Mouse (Mus musculus) adrenal gland, postnatal 25 days (tissue): ENCODE measurements around the gene Id3. TPM values are rescaled to one million over a fixed set of nuclear protein-coding genes. Genes with fewer than 3 reads are reported as not detected.

Experiments used
- DNase-seq: peaks from one replicate; pipeline ENCODE4 v3.0.0; 2021; ENCODE audit warnings: mixed read lengths
- total RNA-seq: library from RNA; stranded (reverse); gene quantifications from 2 replicates; pipeline ENCODE4 v1.2.3, GENCODE M21; 2021

Id3 gene
- total RNA-seq, 1 experiment from 2014 or later: 78.0 TPM

DNA sequence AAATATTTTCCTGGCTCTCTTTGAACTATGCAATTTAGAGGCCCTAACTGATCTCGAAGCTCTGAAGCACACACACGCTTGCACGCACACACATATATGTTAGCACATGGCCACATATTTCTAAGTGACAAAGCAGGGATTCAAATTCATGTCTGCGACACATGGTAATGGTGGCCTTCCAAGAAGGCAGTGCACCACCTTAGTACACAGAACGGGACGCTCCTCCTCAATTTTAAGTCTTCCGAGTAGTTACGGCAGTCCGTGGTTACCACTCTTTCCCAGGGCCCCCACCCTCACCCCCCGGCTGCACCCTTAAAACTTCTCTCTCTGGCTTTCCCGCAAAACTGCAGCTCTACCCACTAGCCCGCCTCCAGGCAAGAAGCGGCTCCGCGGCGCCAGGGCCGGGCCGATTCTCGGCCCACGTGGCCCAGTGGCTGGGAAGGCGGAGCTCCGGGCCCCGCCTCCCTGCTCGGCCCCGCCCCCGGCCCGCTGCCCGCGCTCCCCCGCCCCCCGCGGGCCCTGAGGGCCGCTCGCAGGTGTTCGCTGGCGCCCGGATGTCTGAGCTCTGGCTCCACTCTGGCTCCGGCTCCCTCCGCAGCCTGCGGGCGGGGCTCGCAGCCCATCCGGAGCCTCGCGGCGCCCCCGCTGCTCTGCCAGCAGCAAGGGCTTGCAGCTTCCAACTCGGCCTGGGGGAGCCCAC is 4.3 kb downstream of the Id3 start:
- peak; percentile 88 for DNase-seq

DNA sequence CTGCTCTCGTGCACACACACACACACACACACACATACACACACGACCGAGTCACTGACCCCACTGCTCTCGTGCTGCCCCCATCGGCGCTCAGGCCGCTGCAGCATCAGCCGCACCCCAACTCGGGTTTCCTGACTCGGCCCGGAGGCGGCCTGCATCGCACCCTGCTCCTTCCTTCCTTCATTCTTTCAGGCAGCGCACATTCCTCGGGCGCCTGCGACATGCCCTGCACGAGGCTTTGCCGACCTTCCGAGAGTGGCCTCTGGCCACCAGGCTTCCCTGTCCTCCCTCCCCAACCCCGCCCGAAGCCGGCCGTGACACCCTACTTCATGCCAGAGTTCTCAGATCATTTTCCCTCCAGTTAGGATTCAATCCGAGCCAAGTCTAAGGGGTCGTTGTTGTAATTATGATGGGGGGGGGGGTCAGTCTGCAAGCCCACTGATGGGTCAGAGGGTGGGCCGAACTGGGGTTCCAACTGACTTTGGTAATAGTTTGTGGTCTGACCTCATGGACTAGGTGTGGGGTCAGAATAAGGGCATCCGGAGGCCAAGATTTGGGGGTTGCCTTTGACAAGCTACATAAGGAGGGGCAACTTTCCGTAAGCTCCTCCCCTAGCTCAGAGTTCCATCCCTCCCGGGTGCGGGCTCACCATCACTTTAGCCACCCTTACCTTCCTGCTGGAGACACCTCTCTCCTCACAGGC is 5.2 kb downstream of the Id3 start:
- peak; percentile 55 for DNase-seq

- DNase-seq: no peak
Observed at GRCm38 (mm10) chr4:136149045-136149379, 5.7 kb downstream of the Id3 start.

GRCm38 (mm10) chr4:136149734-136150133 is 6.4 kb downstream of the Id3 start:
- DNase-seq: peak; percentile 80

DNA sequence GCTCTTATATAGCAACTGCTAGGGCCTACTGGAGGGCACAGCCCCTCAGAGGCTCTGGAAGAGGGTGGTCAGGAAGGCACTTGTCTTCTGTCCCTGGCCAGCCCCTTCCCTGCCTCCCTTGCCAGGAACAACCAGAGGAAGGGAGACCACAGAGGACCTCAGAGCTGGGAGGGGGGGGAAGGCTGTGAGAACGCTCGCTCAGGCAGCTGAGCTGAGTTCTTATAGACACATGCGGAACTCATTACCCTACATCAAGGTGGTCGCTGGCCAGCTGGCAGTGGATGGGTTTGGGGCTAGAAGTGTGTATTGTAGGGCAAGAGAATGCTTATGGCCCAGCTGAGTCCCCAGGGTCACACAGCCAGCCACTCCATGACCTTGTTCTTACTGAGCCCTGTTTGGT is 7.3 kb downstream of the Id3 start:
- DNase-seq: no peak

- no peak for DNase-seq
Observed at GRCm38 (mm10) chr4:136152821-136153220, 9.5 kb downstream of the Id3 start.

- no peak for DNase-seq
Observed at GRCm38 (mm10) chr4:136154462-136154861, 11.2 kb downstream of the Id3 start.

DNA sequence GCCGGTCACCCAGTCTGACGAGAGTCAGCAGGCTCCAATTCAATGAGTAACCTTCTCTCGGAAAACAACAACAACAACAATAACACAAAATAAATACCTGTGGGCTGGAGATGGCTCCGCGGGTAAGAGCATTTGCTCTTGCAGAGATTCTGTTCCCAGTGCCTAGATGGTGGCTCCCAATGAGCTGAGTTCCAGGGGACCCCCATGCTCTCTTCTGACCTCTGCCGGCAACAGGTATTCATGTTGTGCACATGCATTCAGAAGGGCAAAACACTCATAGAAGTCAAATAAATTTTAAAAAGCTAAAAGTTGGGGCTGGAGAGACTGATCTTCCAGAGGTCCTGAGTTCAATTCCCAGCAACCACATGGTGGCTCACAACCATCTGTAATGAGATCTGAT is 15.2 kb downstream of the Id3 start:
- DNase-seq: no peak

GRCm38 (mm10) chr4:136159802-136160397 is 16.6 kb downstream of the Id3 start:
- DNase-seq: peak; percentile 68

GRCm38 (mm10) chr4:136163448-136163847 is 20.2 kb downstream of the Id3 start:
- DNase-seq: peak; percentile 87

- DNase-seq: no peak
Observed at GRCm38 (mm10) chr4:136164981-136165380, 21.7 kb downstream of the Id3 start.

- no peak for DNase-seq
Observed at GRCm38 (mm10) chr4:136167701-136168100, 24.4 kb downstream of the Id3 start.

- no peak for DNase-seq
Observed at GRCm38 (mm10) chr4:136170401-136170800, 27.1 kb downstream of the Id3 start.

DNA sequence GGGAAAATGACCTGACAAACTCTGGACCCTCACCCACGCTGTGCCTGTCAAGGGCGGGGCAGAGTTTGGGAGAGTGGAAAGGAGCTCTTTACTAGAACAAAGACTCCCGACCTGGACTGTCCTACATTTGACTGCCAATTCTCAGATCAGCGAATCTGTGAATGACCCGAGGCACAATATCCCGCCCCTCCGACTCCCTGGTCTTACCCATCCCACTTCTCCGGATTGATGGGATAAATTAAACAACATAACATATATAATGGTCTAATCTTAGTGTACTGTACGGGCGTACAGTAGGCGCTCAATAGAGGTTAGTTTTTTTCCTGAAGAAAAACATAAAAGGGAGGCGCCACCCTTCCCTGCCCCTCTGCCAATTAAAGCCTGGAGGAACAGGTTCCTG is 28.2 kb downstream of the Id3 start:
- DNase-seq: no peak

DNA sequence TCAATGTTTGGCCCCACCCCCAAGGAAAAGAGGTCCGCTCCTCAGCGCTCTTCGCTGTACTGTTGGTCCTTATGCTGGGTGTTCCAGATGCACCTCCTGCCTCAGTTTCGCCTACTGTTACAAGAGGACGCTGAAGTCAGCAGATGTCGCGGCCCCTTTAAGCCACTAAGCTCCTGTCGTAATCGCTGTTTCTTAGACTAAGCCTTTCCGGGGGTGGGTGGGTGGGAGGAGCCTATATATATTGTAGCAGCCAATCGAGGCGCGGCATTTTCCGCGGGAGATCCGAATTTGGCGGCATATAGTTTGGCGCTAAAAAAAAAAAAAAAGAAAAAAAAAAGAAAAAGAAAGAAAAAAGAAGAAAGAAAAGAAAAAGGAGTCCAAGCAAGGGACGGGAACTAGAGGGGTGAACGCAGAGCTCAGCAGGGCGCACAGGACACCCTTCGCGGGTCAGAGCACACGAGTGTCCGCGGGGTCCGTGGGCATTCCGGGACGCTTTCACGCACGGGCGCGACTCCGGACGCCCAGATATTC is 28.8 kb downstream of the Id3 start, which contains the start of gene E2f2:
Gene E2f2 (plus strand): TSS at position 384 of the 531 bp plus-strand sequence.
- DNase-seq: peak; percentile 75

DNA sequence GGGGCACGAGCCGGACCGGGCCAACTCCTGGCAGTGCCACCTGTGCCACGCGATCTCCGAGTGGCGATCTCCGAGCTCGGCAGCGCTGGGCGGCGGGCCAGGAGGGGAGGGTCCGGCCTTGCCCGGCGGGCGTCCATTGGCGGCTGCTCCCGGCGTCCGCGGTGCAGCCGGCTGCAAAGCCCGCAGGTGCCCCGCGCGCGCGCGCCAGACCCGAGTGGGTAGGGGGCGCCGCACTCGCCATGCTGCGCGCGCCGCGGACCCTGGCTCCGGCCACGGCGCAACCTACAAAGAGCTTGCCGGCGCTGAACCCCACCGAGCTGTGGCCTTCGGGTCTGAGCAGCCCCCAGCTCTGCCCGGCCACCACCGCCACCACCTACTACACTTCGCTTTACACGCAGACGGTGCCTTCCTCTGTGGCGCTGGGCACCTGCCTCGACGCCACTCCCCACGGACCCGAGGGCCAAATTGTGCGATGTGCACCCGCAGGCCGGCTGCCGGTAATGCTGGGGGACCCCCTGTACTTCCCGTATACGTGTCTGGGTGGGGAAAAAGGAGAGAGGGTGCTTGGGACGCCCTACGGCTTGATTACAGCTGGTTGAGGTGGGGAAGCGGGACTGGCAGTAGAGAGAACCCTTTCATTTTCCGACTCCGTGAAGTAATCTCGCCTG is 29.4 kb downstream of the Id3 start:
- DNase-seq: peak; percentile 89

DNA sequence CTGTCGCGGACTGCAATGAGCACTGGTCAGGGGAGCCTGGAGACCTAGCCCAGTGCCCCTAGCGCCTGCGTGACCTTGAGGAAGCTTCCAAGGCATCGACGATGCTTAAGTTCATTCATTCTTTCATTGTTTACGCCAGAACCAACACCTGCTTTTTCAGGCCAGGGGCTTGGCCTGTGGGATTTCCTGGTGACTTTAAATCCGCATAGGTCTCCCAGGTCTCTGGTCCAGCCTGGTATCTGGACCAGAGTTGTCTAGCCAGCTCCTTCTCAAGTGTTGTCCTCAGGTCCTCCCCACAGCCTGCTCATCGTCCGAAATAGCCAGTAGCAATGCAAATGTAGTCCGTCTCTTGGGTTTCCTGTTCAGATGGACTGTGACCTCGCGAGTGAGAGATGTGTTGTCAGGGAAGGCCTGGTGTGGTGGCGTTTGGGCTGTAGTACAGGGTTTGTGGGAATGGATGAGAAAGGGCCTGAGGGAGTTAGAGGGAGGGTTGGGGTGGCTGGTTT is 30.0 kb downstream of the Id3 start:
- no peak for DNase-seq

GRCm38 (mm10) chr4:136174216-136175193 is 31.2 kb downstream of the Id3 start:
- DNase-seq: peak; percentile 64

GRCm38 (mm10) chr4:136176022-136176552 is 32.8 kb downstream of the Id3 start:
- no peak for DNase-seq

GRCm38 (mm10) chr4:136177244-136177611 is 33.9 kb downstream of the Id3 start:
- DNase-seq: no peak
